Mouse (Mus musculus): ENCODE measurements at regions not wholly inside any gene's neighbourhood (a gene's known extent, or its start where the extent isn't known, plus 50 kb on each side); places are given as distances from the start of the nearest gene placed in this dataset.
"Not testable (repeated sequence)": the region's sequence is repeated elsewhere in the genome, so short reads cannot be mapped to it uniquely, and the experiment has no call there.

- no peak for DNase-seq (ENCODE audit: low spot score)
These were observed 209.3 kb downstream of the Plxna1 start for GRCm38 (mm10) chr6:89153027-89153662.

GRCm38 (mm10) chr6:89157501-89157900 is 204.9 kb downstream of the Plxna1 start:
- DNase-seq (ENCODE audit: low spot score), result no peak

GRCm38 (mm10) chr6:89160051-89160450 is 202.4 kb downstream of the Plxna1 start:
- DNase-seq (ENCODE audit: low spot score), result no peak

- no peak for DNase-seq (ENCODE audit: low spot score)
These were observed 200.7 kb downstream of the Plxna1 start for GRCm38 (mm10) chr6:89161746-89162145.

GRCm38 (mm10) chr6:89169520-89169919 is 192.9 kb downstream of the Plxna1 start:
- no peak for DNase-seq (ENCODE audit: low spot score)

GRCm38 (mm10) chr6:89184920-89185319 is 177.5 kb downstream of the Plxna1 start:
- DNase-seq (ENCODE audit: low spot score), result not testable (repeated sequence)

GRCm38 (mm10) chr6:89200514-89201284 is 161.7 kb downstream of the Plxna1 start:
- DNase-seq (ENCODE audit: low spot score), result not testable (repeated sequence)

GRCm38 (mm10) chr6:89215021-89215420 is 147.4 kb downstream of the Plxna1 start:
- no peak for DNase-seq (ENCODE audit: low spot score)

- no peak for DNase-seq (ENCODE audit: low spot score)
These were observed 126.9 kb downstream of the Plxna1 start for GRCm38 (mm10) chr6:89235416-89236075.

- DNase-seq (ENCODE audit: low spot score), result no peak
These were observed 126.2 kb downstream of the Plxna1 start for GRCm38 (mm10) chr6:89236226-89236625.

GRCm38 (mm10) chr6:89236892-89237646 is 125.4 kb downstream of the Plxna1 start:
- DNase-seq (ENCODE audit: low spot score), result no peak

GRCm38 (mm10) chr6:89238871-89239270 is 123.5 kb downstream of the Plxna1 start:
- DNase-seq (ENCODE audit: low spot score), result no peak

GRCm38 (mm10) chr6:89239511-89239910 is 122.9 kb downstream of the Plxna1 start:
- no peak for DNase-seq (ENCODE audit: low spot score)

GRCm38 (mm10) chr6:89240168-89240705 is 122.2 kb downstream of the Plxna1 start:
- DNase-seq (ENCODE audit: low spot score), result no peak

- DNase-seq (ENCODE audit: low spot score), result no peak
These were observed 119.8 kb downstream of the Plxna1 start for GRCm38 (mm10) chr6:89242371-89243288.

GRCm38 (mm10) chr6:89245506-89245905 is 116.9 kb downstream of the Plxna1 start:
- no peak for DNase-seq (ENCODE audit: low spot score)

- no peak for DNase-seq (ENCODE audit: low spot score)
These were observed 116.2 kb downstream of the Plxna1 start for GRCm38 (mm10) chr6:89246261-89246660.

GRCm38 (mm10) chr6:89248574-89248973 is 113.8 kb downstream of the Plxna1 start:
- no peak for DNase-seq (ENCODE audit: low spot score)

- DNase-seq (ENCODE audit: low spot score), result no peak
These were observed 113.1 kb downstream of the Plxna1 start for GRCm38 (mm10) chr6:89249303-89249702.

GRCm38 (mm10) chr6:89251641-89252040 is 110.8 kb downstream of the Plxna1 start:
- no peak for DNase-seq (ENCODE audit: low spot score)

GRCm38 (mm10) chr6:89256022-89256421 is 106.4 kb downstream of the Plxna1 start:
- DNase-seq (ENCODE audit: low spot score), result no peak

Measured in T-cell, adult 2 months (primary cell).